Mouse (Mus musculus) CH12F3 (cell line): Measurements from ENCODE around the gene Psmd13.

Experiments
- in situ Hi-C: fragments of 300-500 bp; cut with MboI; formaldehyde crosslinking; loops from 2 replicates; pipeline ENCODE4 v1.14.3; 2020; ENCODE audit warnings: low sequenced_read_pairs

Psmd13 gene

DNA sequence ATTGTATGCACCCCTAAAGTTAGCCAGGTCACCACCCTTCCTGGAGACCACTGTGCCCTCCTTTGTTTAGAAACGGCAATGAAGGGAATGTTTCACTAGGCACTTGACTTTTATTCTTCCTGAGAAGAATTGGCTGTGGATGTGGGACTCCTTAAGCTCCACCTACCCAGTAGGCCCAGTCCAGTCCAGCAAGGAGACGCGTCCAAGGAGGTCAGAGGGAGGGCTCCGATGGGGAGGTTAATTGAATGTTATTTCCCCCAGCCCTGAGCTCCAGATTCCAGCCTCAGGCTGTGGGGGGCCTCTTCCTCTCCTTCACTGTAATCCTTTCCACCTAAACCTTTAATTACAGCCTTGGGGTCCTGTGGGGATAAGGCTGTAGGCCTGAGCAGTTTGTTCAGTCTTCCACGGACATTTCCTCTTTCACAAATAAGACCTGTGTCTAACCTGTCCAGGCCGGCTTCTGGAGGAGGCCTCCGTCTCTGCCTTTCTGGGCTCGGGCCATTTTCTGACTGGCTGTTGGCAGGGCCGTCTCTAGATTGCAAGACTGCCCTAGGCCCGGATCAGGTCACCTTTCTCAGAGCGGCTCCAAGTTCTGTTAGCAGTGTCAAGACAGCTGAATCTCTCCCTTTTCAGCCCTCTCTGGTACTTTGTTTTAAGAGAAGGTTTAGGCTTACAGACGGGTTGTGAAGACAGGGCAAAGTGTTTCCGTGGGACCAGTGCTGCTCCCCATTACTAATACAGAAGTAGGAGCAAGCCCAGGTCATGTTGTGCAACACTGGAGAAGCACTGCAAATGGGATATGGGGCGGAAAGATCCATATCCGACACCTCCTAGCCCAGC is 20.5 kb downstream of the Psmd13 start:
- in situ Hi-C loops = loop anchor here (5.0 kb wide), 1 partner anchor 60 kb away; no protein-coding TSS in a partner anchor

- in situ Hi-C loops = loop anchor here (5.0 kb wide), 1 partner anchor 61 kb away; no protein-coding TSS in a partner anchor
Measured at GRCm38 (mm10) chr7:140903212-140903611, 21.4 kb downstream of the Psmd13 start.

DNA sequence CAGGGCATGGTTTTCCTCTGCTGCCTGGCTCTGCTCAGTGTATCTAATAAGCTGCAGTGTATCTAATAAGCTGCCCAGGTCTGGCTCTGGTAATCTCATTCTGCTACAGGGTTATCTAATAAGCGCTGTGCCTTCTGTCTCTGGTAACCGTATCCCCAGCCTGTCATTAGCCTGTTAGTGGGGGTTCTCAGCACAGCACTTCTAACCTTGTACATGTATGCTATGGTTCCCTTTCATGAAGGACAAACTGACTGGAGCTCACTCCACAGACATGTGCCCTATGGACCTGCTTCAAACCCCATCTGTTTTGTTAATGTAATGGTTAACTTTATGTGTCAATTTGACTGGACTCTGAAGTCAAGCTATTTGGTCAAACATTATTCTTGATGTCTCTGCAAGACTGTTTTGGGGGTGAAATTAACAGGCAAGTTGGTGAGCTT is 23.9 kb downstream of the Psmd13 start:
- in situ Hi-C loops = no loop called here

GRCm38 (mm10) chr7:140907131-140907530 is 25.4 kb downstream of the Psmd13 start:
- in situ Hi-C loops = no loop called here

- in situ Hi-C loops = no loop called here
Measured at GRCm38 (mm10) chr7:140907697-140908096, 25.9 kb downstream of the Psmd13 start.

- in situ Hi-C loops = no loop called here
Measured at GRCm38 (mm10) chr7:140908181-140908580, 26.4 kb downstream of the Psmd13 start.

GRCm38 (mm10) chr7:140908634-140909107 is 26.9 kb downstream of the Psmd13 start:
- in situ Hi-C loops = no loop called here

- in situ Hi-C loops = no loop called here
Measured at GRCm38 (mm10) chr7:140912293-140912692, 30.5 kb downstream of the Psmd13 start.

DNA sequence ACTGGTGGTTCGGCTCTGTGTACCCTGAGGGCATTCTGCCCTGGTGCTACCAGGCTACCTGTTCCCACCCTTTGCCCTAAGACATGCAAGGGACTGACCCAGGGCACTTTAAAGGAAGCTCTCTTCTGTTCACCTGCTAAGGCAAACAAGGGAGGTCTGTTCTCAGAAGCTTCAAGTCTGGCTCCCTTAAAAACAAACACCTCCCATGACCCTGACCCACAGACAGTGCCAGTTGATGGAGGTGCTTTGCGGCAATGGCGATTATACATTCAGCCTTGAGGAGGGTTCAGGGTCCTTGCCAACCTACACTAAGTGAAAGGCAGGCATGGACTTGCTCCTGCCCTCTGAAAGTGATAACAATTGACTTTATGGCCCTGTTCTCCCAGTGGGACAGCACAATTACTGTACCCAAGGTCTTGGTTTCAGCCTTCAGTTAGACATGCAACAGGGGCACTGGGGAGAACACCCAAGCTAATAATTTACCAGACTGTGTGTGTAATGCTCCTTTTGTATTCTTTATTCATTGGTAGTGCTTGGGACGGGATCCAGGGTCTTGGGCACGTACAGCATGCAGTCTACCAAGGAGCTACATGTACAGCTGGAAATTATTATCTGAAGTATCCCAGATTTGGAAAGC is 31.2 kb downstream of the Psmd13 start:
- in situ Hi-C loops = no loop called here

- in situ Hi-C loops = no loop called here
Measured at GRCm38 (mm10) chr7:140914031-140914690, 32.4 kb downstream of the Psmd13 start.

DNA sequence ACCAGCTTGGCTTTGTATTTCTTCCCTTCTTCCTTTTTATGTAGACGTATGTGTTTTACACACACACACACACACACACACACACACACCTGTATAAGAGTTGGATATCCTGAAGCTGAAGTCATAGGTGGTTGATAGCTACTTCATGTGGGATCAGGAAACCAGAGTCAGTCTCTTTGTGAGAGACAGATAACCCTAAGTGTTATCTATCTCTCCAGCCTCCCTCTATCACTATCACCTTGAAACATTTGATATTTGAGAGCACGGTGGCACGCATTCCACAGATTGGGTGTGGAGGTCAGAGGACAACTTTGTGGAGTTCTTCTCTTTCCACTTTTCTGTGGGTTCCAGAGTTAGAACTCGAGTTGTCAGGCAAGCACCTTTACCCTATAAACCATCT is 38.1 kb downstream of the Psmd13 start:
- in situ Hi-C loops = no loop called here

DNA sequence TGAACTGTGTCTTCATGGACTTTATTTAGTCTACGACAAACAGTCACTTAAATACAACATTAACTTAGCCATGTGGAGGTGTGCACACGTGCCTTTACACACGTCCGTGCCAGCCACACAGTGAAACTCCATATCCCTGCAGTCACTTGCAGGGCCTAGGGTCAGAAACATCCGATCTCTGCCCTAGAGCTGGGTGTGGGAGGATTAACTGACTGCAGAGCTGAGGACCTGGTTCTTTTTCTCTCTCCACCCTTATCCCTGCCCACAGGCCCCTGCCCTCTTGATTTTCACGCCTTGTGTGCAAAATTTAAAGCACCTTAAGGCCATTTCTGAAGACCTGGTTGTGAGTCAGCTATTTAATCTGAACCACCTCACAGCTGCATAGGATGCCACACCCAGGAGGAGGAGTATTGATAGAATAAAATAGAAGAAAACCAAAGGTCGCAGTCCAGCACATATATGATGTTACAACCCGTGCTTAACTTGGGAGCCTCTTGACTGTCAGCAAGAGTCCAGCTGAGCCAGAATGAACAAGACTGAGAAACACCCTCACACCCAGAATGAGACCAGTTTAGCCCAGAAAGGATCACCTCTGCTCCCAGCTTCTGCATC is 38.8 kb downstream of the Psmd13 start, which contains the start of gene Nlrp6:
Gene Nlrp6 (plus strand): TSS at position 485 of the 612 bp plus-strand sequence.
- in situ Hi-C loops = no loop called here

GRCm38 (mm10) chr7:140921225-140921975 is 39.6 kb downstream of the Psmd13 start:
- in situ Hi-C loops = no loop called here

- in situ Hi-C loops = no loop called here
Measured at GRCm38 (mm10) chr7:140922398-140923069, 40.8 kb downstream of the Psmd13 start.

- in situ Hi-C loops = no loop called here
Measured at GRCm38 (mm10) chr7:140923070-140923775, 41.5 kb downstream of the Psmd13 start.

- in situ Hi-C loops = no loop called here
Measured at GRCm38 (mm10) chr7:140927181-140927580, 45.4 kb downstream of the Psmd13 start.

GRCm38 (mm10) chr7:140938436-140938835 is 56.7 kb downstream of the Psmd13 start:
- in situ Hi-C loops = no loop called here

DNA sequence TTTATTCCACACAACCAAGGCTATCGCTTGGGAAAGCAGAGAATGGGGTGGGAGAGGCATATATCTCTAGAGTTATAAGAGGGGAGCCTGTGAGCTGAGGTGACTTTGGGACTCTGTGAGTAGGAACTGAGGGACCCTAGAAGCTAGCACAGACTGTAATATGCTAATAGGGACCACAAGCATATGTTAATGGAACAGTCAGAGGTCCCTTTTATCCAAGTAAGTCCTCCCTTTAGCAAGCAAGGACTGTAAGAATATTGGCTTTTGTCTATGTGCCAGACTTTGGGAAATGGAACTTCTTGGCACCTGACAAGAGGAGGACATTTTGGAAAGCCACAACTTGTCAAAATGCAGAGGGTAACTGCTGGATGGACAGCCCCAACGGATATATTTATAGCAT is 57.1 kb downstream of the Psmd13 start:
- in situ Hi-C loops = no loop called here

DNA sequence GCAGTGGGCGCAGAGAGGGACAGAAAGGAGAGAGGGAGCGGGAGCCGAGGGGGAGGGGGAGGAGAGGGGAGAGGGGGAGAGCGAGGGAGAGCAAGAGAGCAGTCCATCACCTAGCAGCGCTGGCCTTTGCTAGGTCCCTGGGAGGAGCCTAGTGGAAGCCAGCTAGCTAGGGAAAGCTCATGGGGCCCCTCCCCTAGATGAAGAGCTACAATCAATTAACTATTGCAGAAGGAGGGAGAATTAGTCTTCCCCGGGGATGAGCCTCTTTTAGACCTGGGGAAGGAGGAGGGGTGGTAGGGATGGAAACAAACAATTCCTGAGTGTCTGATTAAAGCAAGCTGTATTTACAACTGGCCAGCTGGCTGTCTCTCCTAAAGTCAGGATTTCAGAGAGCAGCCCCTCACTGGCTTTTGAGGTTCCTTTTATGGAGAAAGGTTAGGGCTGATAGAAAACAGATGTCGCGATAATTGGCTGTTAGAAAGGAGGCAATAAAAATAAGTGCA is 58.0 kb downstream of the Psmd13 start:
- in situ Hi-C loops = no loop called here
